In the genomic region with DNA sequence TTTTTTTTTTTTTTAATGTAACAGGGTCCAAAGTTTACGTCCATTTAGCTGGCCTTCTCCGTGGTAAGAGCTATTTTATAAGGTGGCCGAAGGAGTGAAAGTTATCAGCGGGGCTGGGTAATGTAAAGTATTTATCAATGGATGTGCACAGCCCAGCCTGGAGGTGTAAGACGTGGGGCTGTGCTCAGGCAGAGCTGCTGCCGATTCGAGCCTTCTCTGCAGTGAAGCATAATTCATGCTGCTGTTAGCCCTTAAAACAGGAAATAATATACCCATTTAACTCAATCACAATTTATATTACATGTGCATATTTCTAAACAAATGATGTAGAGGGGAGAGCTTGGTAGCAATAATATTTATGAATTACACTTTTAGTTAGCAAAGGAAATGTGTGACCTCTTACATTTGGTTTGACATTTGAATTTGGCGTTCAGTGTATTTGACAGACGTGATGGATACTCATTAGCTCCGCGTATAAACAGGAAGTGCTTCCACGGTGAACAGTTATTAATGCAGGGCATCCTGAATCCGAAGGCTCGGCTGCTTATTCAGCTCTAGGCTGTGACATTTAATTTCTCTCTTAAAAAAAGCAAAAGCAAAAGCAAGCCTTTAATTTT, we compare ENCODE assay signal across 15 mouse cellular contexts.
A peak's percentile ranks its signal among the peaks of the same experiment; 100 is the strongest.
DNase-seq lines count a peak whose midpoint lies in the region; ATAC-seq and TF ChIP-seq lines count a peak whose summit lies in the region.
"Had no signal": no experiment of that assay in that cellular context is flagged by ENCODE, and none has a peak within 500 bp of the region (broad histone marks: within the 10 kb centered on the region; RNA-seq: fewer than 3 reads in every experiment).

No protein-coding gene starts in this region.

- peak overlapping the region; percentile 27 for H3K4me2 ChIP-seq in kidney, embryonic 14.5 days (replicated peaks; ENCODE audit: low read depth, low read length)
- peak overlapping the region; percentile 33 for H3K4me2 ChIP-seq in lung, postnatal 0 days (replicated peaks; ENCODE audit: low read depth, low read length)
- peak overlapping the region; percentile 41 for H3K4me2 ChIP-seq in limb, embryonic 13.5 days (replicated peaks)
- H3K4me2 ChIP-seq in stomach, postnatal 0 days (replicated peaks; ENCODE audit: low read depth): peak overlapping the region; percentile 45
- H3K4me2 ChIP-seq: hindbrain, embryonic 15.5 days; neural tube, embryonic 15.5 days had no signal

- TF ChIP-seq EP300 in lung, postnatal 0 days (IDR thresholded peaks at IDR 0.05): peak; percentile 54
- no peak for TF ChIP-seq EP300 in stomach, postnatal 0 days (optimal IDR thresholded peaks at IDR 0.05)

- no peak for TF ChIP-seq CTCF in lung, postnatal 0 days (IDR thresholded peaks at IDR 0.05)
- no peak for TF ChIP-seq CTCF in lung, adult 2 months (IDR thresholded peaks at IDR 0.05; ENCODE audit: insufficient read depth, low read length)
- no peak for TF ChIP-seq CTCF in stomach, postnatal 0 days (IDR thresholded peaks at IDR 0.05; ENCODE audit: low read depth)

- peak overlapping the region; percentile 13; the same call in 1 of the 2 replicates for H3K4me3 ChIP-seq in kidney, embryonic 14.5 days (ENCODE audit: low read length)
- no peak overlapping the region for H3K4me3 ChIP-seq in lung, postnatal 0 days (ENCODE audit: low read depth, low read length)
- no peak overlapping the region for H3K4me3 ChIP-seq in lung, adult 2 months (replicated peaks; ENCODE audit: extremely low read depth, low read depth, low read length)
- H3K4me3 ChIP-seq in limb, embryonic 13.5 days: 0 out of 2 replicates have a peak overlapping the region, but pooled peaks have one; percentile 3
- H3K4me3 ChIP-seq in stomach, postnatal 0 days (ENCODE audit: low read depth, low read length): peak overlapping the region; percentile 20; the same call in 1 of the 2 replicates
- H3K4me3 ChIP-seq: erythroblast, embryonic 14.5 days; hindbrain, embryonic 15.5 days; left cerebral cortex, adult 2 months; neural tube, embryonic 15.5 days had no signal

- H3K27ac ChIP-seq in kidney, embryonic 14.5 days (ENCODE audit: low read depth, low read length): no peak overlapping the region
- H3K27ac ChIP-seq in lung, postnatal 0 days (ENCODE audit: low read length): no peak overlapping the region
- H3K27ac ChIP-seq in limb, embryonic 13.5 days: no peak overlapping the region
- H3K27ac ChIP-seq in stomach, postnatal 0 days (replicated peaks): peak overlapping the region; percentile 45; the same call in 1 of the 2 replicates
- H3K27ac ChIP-seq: hindbrain, embryonic 15.5 days; left cerebral cortex, adult 2 months; neural tube, embryonic 15.5 days had no signal

- TF ChIP-seq POLR2A in lung, adult 2 months (IDR thresholded peaks at IDR 0.05; ENCODE audit: borderline replicate concordance, extremely low read depth, low read depth, low read length): no peak

- no peaks in the 10 kb centered on the region for H3K9me3 ChIP-seq in kidney, embryonic 14.5 days (ENCODE audit: control insufficient read depth, low read length)
- H3K9me3 ChIP-seq in lung, postnatal 0 days (ENCODE audit: low read length): no peaks in the 10 kb centered on the region
- H3K9me3 ChIP-seq in limb, embryonic 13.5 days: no peaks in the 10 kb centered on the region
- no peaks in the 10 kb centered on the region for H3K9me3 ChIP-seq in stomach, postnatal 0 days (ENCODE audit: control insufficient read depth, low read length)
- H3K9me3 ChIP-seq: hindbrain, embryonic 15.5 days; neural tube, embryonic 15.5 days had no signal

- 24% methylated on average over 14 of the region's 14 CpGs for WGBS in kidney, embryonic 14.5 days
- WGBS in lung, postnatal 0 days: 27% methylated on average over 14 of the region's 14 CpGs
- 35% methylated on average over 14 of the region's 14 CpGs for WGBS in lung, adult 2 months
- 29% methylated on average over 14 of the region's 14 CpGs for WGBS in limb, embryonic 13.5 days
- WGBS in stomach, postnatal 0 days: 21% methylated on average over 14 of the region's 14 CpGs

- no peak for ATAC-seq in kidney, embryonic 14.5 days (ENCODE audit: low FRiP score, low TSS enrichment)
- peak; percentile 59; the same call in 1 of the 2 replicates for ATAC-seq in lung, postnatal 0 days
- ATAC-seq in limb, embryonic 13.5 days (ENCODE audit: low FRiP score, low read depth): no peak
- ATAC-seq in stomach, postnatal 0 days (ENCODE audit: low FRiP score, low TSS enrichment): no peak

- H3K36me3 ChIP-seq in kidney, embryonic 14.5 days (ENCODE audit: control insufficient read depth, insufficient read depth, low read length): no peaks in the 10 kb centered on the region
- H3K36me3 ChIP-seq in lung, postnatal 0 days (ENCODE audit: insufficient read depth, low read length): no peaks in the 10 kb centered on the region
- no peaks in the 10 kb centered on the region for H3K36me3 ChIP-seq in limb, embryonic 13.5 days
- no peaks in the 10 kb centered on the region for H3K36me3 ChIP-seq in stomach, postnatal 0 days (ENCODE audit: control insufficient read depth, insufficient read depth, low read length)
- H3K36me3 ChIP-seq: hindbrain, embryonic 15.5 days; neural tube, embryonic 15.5 days had no signal

- no peaks in the 10 kb centered on the region for H3K27me3 ChIP-seq in kidney, embryonic 14.5 days (ENCODE audit: control insufficient read depth, insufficient read depth, low read length)
- H3K27me3 ChIP-seq in lung, postnatal 0 days (replicated peaks; ENCODE audit: insufficient read depth, low read length): peaks cover 4% of the 10 kb centered on the region; the same call in 1 of the 2 replicates
- H3K27me3 ChIP-seq in limb, embryonic 13.5 days: peaks cover 12% of the 10 kb centered on the region; the same call in 1 of the 2 replicates
- H3K27me3 ChIP-seq in stomach, postnatal 0 days (ENCODE audit: control insufficient read depth, insufficient read depth, low read length): no peaks in the 10 kb centered on the region
- H3K27me3 ChIP-seq: hindbrain, embryonic 15.5 days; neural tube, embryonic 15.5 days had no signal

- peaks cover 4% of the 10 kb centered on the region; the same call in 1 of the 2 replicates for H3K4me1 ChIP-seq in kidney, embryonic 14.5 days (ENCODE audit: control insufficient read depth, insufficient read depth, low read length)
- H3K4me1 ChIP-seq in lung, postnatal 0 days (ENCODE audit: insufficient read depth, low read depth, low read length): no peaks in the 10 kb centered on the region
- no peaks in the 10 kb centered on the region for H3K4me1 ChIP-seq in lung, adult 2 months (ENCODE audit: control insufficient read depth, insufficient read depth, low read length)
- H3K4me1 ChIP-seq in limb, embryonic 13.5 days: peaks cover 17% of the 10 kb centered on the region
- H3K4me1 ChIP-seq in stomach, postnatal 0 days (replicated peaks; ENCODE audit: control insufficient read depth, insufficient read depth): 0 out of 2 replicates have a peak, but pooled peaks cover 2% of the 10 kb centered on the region
- H3K4me1 ChIP-seq: hindbrain, embryonic 15.5 days; neural tube, embryonic 15.5 days had no signal

- H3K9ac ChIP-seq in kidney, embryonic 14.5 days (ENCODE audit: low read depth, low read length): 0 out of 2 replicates have a peak overlapping the region, but pooled peaks have one; percentile 4
- H3K9ac ChIP-seq in lung, postnatal 0 days (replicated peaks; ENCODE audit: low read depth): no peak overlapping the region
- no peak overlapping the region for H3K9ac ChIP-seq in limb, embryonic 13.5 days
- H3K9ac ChIP-seq in stomach, postnatal 0 days (ENCODE audit: low read length): no peak overlapping the region
- H3K9ac ChIP-seq: hindbrain, embryonic 15.5 days; neural tube, embryonic 15.5 days had no signal

- DNase-seq in kidney, adult 8-10 months: no peak
- DNase-seq in lung, postnatal 0 days (ENCODE audit: low spot score): peak; percentile 50
- no peak for DNase-seq in lung, adult 2 months
- DNase-seq in stomach, postnatal 0 days (ENCODE audit: low spot score): no peak
- DNase-seq in right cerebral cortex, postnatal 36 days (ENCODE audit: low spot score in 2 of 2): no peak
- DNase-seq: cerebellum, adult 11-12 months; gastrocnemius, postnatal 25 days; right cerebral cortex, adult 18-20 months; thymus, postnatal 36 days had no signal

Comparison
In these comparisons a context has a peak if more than half of its experiments do, and no peak if none do; other contexts are left out.
1. H3K4me3 ChIP-seq: peak in kidney, embryonic 14.5 days (single experiment), limb, embryonic 13.5 days (single experiment) and stomach, postnatal 0 days (single experiment); none in lung, postnatal 0 days (single experiment) and lung, adult 2 months (single experiment).
2. Peak in every context shown above with its lines, with median percentiles within 50 percentile points of each other: H3K4me2 ChIP-seq.